Mouse (Mus musculus) lung, adult 10 weeks (tissue): ENCODE results near the gene Tiam2. TPM values are rescaled to one million over a fixed set of nuclear protein-coding genes. Genes with fewer than 3 reads are reported as not detected.

ENCODE experiments used
- polyA plus RNA-seq: library from polyadenylated mRNA; stranded (reverse); fragments of 350-450 nt; fragmentation: Illumina TruSeq; extraction: RNeasy Lipid Tissue Mini Kit (QIAGEN cat#74804); gene quantifications from one replicate; pipeline ENCODE4 v1.2.3, GENCODE M21; 2014; ENCODE audit warnings: low read depth, low replicate concordance; ENCODE audit not compliant: insufficient read depth

Gene Tiam2
- 0.77 TPM for polyA plus RNA-seq

DNA sequence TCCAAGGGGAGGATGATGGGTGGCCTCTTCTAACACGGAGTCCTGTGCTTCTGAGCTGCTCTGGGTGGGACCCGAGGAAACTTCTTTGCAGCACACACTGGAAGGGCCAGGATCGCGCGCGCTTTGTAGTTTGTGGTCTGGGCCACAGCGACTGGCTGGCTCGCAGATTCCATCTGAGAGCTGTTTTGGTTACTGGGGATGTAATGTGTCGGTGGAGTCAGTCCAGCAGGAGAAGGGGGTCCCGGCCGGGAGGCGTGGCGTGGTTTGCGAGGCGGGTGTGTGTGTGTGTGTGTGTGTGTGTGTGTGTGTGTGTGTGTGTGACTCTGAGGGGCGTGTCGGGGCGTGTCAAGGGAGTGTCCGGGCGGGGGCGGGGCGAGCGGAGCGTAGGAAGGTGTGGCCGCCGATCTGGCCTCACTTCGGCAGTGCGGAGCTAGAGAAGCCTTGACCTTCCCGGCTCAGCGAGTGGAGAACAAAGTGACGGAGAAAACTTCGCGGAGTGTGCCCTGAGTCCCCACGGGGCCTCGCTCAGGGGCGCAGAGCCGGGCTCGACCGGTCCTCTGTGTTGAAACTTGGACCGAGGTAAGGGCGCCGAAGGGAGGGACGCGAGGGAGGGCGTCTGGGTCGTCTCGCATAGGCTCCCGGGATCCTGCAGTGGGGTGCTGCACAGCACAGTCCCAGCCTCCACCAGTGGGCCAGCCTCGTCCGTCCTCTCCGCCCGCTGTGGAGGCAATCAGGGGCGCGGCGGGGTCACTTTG, at the start of gene Tiam2:
Gene Tiam2, plus strand, starts transcription at position 426 of the 755 bp plus-strand sequence.

DNA sequence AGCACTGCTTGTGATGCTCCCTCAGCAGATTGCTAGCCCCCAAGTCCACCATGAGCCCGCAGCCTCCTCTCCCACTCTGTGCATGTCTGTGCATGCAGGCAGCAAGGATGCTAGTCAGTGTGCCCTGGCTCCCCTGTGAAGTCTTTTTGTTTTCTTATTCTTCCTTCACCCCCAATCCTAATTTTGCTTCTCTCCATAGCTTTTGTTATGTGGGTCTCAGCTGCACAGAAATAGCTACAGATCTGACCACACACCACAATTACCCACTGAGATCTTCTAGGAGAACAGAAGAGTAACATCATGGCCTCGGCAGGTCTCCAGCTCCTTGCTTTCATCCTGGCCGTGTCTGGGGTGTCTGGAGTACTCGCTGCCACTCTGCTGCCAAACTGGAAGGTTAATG, 205.9 kb downstream of the Tiam2 start, which contains the start of gene Cldn20:
Gene Cldn20, plus strand, starts transcription at position 301 of the 400 bp plus-strand sequence.

DNA sequence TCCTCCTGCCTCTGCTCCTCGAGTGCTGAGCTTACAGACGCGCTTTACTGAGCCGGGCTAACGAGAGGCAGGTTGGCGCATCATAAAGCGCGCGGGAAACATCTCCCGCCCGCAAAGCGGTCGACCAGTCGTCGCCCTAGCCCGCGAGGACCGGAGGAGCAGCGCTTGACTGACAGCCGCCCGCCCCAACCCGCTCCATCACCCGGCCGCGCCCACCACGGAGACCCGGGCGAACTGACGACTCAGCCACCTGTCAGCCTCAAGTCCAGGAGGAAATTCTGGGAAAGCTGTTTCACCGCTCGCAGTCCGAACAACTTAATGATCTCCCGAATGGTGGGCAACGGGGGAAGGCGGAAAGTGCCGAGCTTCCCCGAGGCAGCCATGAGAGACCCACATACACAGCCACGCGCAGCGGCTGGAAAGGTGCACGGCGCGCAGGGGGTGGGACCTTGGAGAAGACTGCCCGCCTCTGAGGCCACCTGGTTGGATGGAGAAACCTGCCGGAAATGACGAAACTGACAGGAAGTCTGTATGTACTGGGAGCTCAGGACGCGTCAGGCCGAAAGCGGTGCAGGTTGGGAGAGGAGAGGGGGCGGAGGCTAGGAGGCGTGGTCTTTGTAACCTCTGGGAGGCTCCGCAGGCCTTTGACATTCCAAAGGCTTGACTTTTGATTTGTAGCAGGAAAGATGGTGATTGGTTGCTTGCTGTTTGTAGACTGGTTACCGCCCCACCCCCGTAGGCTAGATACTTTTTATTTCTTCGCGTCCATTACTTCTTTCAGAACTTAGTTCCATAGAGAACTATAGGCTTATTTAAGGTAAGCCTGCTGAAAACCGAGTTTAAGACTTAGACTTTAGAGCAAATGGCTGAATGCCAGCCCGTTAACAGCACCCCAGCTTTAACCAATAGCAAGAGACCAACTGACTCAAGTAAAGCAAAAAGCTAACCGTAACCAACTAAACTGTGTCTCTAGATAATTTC, 231.2 kb downstream of the Tiam2 start, which contains the start of gene Tfb1m:
Gene Tfb1m, minus strand, starts transcription at position 451 of the 981 bp plus-strand sequence.

Other genes with a start within 250 kb of the Tiam2 start
- 11.0 TPM for gene Scaf8, start 211.6 kb upstream of the Tiam2 start, polyA plus RNA-seq
- gene Cldn20, start 206.0 kb downstream of the Tiam2 start, polyA plus RNA-seq: not detected
- gene Tfb1m, start 231.2 kb downstream of the Tiam2 start, polyA plus RNA-seq: 6.7 TPM